Mouse (Mus musculus) B cell, adult 62 days (primary cell): ENCODE measurements around the gene Neu2. TPM values are rescaled to one million over a fixed set of nuclear protein-coding genes. Genes with fewer than 3 reads are reported as not detected.

Experiments
- total RNA-seq: library from RNA; stranded (reverse); gene quantifications from 4 replicates; pipeline ENCODE4 v1.2.4, GENCODE M21; 2023

Gene Neu2
- total RNA-seq: not detected in 4 replicates

GRCm38 (mm10) chr1:87509561-87510165, at the start of gene Neu2:
TSS of gene Neu2 (plus strand) at chr1:87509889.

GRCm38 (mm10) chr1:87469971-87470370, 39.7 kb upstream of the Neu2 start, which contains the start of gene Snorc:
TSS of gene Snorc (plus strand) at chr1:87470271.

DNA sequence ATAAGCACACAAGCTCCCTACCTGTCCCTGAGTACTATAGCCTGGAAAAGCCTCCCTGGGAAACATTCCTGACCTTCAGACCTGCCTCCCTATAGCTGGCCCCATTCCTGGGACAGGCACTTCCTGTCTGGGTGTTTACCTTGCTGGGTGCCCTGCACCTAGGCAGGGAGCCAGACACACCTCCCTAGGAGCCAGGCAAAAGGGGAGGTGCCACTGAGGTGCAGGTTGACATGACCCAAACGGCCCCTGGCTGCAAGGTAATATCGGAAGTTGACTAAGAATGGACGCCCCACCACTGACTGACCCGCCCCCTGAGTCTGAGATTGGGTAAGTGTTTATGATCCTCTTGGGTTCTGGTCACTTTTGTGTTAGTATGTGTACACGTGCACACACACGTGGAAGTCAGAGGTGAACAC, 64.1 kb downstream of the Neu2 start, which contains the start of gene Ngef:
Gene Ngef, minus strand, starts transcription at position 71 of the 416 bp plus-strand sequence.

DNA sequence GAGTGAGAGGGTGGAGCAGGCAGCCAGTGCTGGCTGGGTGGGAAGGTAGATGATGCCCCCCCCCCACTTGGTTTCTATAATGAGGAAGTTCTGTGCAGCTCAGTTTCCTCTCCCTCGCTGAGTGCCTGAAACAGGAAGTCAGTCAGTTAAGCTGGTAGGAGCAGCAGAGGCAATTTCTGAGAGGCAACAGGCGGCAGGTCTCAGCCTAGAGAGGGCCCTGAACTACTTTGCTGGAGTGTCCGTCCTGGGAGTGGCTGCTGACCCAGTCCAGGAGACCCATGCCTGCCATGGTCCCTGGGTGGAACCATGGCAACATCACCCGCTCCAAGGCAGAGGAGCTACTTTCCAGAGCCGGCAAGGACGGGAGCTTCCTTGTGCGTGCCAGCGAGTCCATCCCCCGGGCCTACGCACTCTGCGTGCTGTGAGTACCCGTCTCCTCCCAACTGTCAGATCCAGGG, 110.6 kb downstream of the Neu2 start, which contains the start of gene Inpp5d:
Gene Inpp5d, plus strand, starts transcription at position 102 of the 458 bp plus-strand sequence.

Other genes with a start within 250 kb of the Neu2 start
- gene Efhd1, start 245.5 kb upstream of the Neu2 start, total RNA-seq: 0.46 TPM in 1 of 4 replicates, not detected in the others
- gene Gigyf2, start 182.9 kb upstream of the Neu2 start, total RNA-seq: 112 to 143 TPM (median 127 TPM) in 4 replicates
- gene Kcnj13, start 115.2 kb upstream of the Neu2 start, total RNA-seq: not detected in 4 replicates
- not detected in 4 replicates for gene Snorc, start 39.6 kb upstream of the Neu2 start, total RNA-seq
- gene Ngef, start 64.0 kb downstream of the Neu2 start, total RNA-seq: 0.49 to 0.75 TPM in 2 of 4 replicates, not detected in the others
- gene Inpp5d, start 110.4 kb downstream of the Neu2 start, total RNA-seq: 668 to 754 TPM (median 723 TPM) in 4 replicates
- 92.5 to 106 TPM (median 101 TPM) in 4 replicates for gene Atg16l1, start 246.0 kb downstream of the Neu2 start, total RNA-seq